Comparison of ENCODE assay signal across 23 mouse cellular contexts in genomic region chr4:150721619-150722283, GRCm38 (mm10).
DNase-seq lines count a peak whose midpoint lies in the region; ATAC-seq and TF ChIP-seq lines count a peak whose summit lies in the region.
"Had no signal": no experiment of that assay in that cellular context is flagged by ENCODE, and none has a peak within 500 bp of the region (broad histone marks: within the 10 kb centered on the region; RNA-seq: fewer than 3 reads in every experiment).

No protein-coding gene starts in this region.

- H3K4me2 ChIP-seq in hindbrain, postnatal 0 days (ENCODE audit: low read depth, low read length): no peak overlapping the region
- no peak overlapping the region for H3K4me2 ChIP-seq in stomach, embryonic 16.5 days (ENCODE audit: low read depth, low read length)
- H3K4me2 ChIP-seq in stomach, postnatal 0 days (replicated peaks; ENCODE audit: low read depth): no peak overlapping the region
- peak overlapping the region; percentile 3; the same call in 1 of the 2 replicates for H3K4me2 ChIP-seq in hindbrain, embryonic 14.5 days (replicated peaks)
- no peak overlapping the region for H3K4me2 ChIP-seq in liver, postnatal 0 days (ENCODE audit: low read depth, low read length)
- H3K4me2 ChIP-seq: heart, embryonic 13.5 days; liver, embryonic 11.5 days; lung, embryonic 14.5 days had no signal

- H3K9ac ChIP-seq in hindbrain, postnatal 0 days (replicated peaks; ENCODE audit: low read length): no peak overlapping the region
- H3K9ac ChIP-seq in stomach, embryonic 16.5 days (ENCODE audit: low read length): no peak overlapping the region
- H3K9ac ChIP-seq in stomach, postnatal 0 days (ENCODE audit: low read length): no peak overlapping the region
- no peak overlapping the region for H3K9ac ChIP-seq in hindbrain, embryonic 14.5 days
- H3K9ac ChIP-seq in liver, postnatal 0 days (replicated peaks): no peak overlapping the region
- H3K9ac ChIP-seq: heart, embryonic 13.5 days; lung, embryonic 14.5 days had no signal

- peaks cover 47% of the 10 kb centered on the region for H3K4me1 ChIP-seq in hindbrain, embryonic 10.5 days (replicated peaks)
- H3K4me1 ChIP-seq in hindbrain, postnatal 0 days (ENCODE audit: insufficient read depth, low read length): 0 out of 2 replicates have a peak, but pooled peaks cover 4% of the 10 kb centered on the region
- peaks cover 17% of the 10 kb centered on the region; the same call in 1 of the 2 replicates for H3K4me1 ChIP-seq in stomach, embryonic 16.5 days (ENCODE audit: control insufficient read depth, insufficient read depth, low read length)
- no peaks in the 10 kb centered on the region; the same call in 1 of the 2 replicates for H3K4me1 ChIP-seq in stomach, postnatal 0 days (replicated peaks; ENCODE audit: control insufficient read depth, insufficient read depth)
- H3K4me1 ChIP-seq in hindbrain, embryonic 14.5 days (replicated peaks; ENCODE audit: control insufficient read depth, insufficient read depth, low read length): peaks cover 13% of the 10 kb centered on the region
- H3K4me1 ChIP-seq in liver, postnatal 0 days (ENCODE audit: insufficient read depth): peaks cover 11% of the 10 kb centered on the region; the same call in 1 of the 2 replicates

- H3K4me3 ChIP-seq in hindbrain, embryonic 10.5 days: no peak overlapping the region
- no peak overlapping the region for H3K4me3 ChIP-seq in hindbrain, postnatal 0 days (ENCODE audit: low read length)
- no peak overlapping the region for H3K4me3 ChIP-seq in stomach, embryonic 16.5 days (replicated peaks; ENCODE audit: low read length)
- no peak overlapping the region for H3K4me3 ChIP-seq in stomach, postnatal 0 days (ENCODE audit: low read depth, low read length)
- H3K4me3 ChIP-seq in hindbrain, embryonic 14.5 days (replicated peaks; ENCODE audit: low read length): no peak overlapping the region
- no peak overlapping the region for H3K4me3 ChIP-seq in liver, postnatal 0 days (ENCODE audit: low read depth, low read length)
- H3K4me3 ChIP-seq: gastrocnemius, adult 2 months; heart, embryonic 13.5 days had no signal

- peaks cover 3% of the 10 kb centered on the region for H3K9me3 ChIP-seq in hindbrain, embryonic 10.5 days
- H3K9me3 ChIP-seq in hindbrain, postnatal 0 days (ENCODE audit: low read length): no peaks in the 10 kb centered on the region
- H3K9me3 ChIP-seq in stomach, embryonic 16.5 days (replicated peaks; ENCODE audit: control insufficient read depth, low read length): 0 out of 2 replicates have a peak, but pooled peaks cover 2% of the 10 kb centered on the region
- no peaks in the 10 kb centered on the region for H3K9me3 ChIP-seq in stomach, postnatal 0 days (ENCODE audit: control insufficient read depth, low read length)
- H3K9me3 ChIP-seq in hindbrain, embryonic 14.5 days (ENCODE audit: control insufficient read depth, low read length): peaks cover 3% of the 10 kb centered on the region
- H3K9me3 ChIP-seq in liver, postnatal 0 days (ENCODE audit: low read length): no peaks in the 10 kb centered on the region

- no peak for DNase-seq in hindbrain, embryonic 10.5 days (ENCODE audit: low spot score)
- DNase-seq in hindbrain, postnatal 0 days (ENCODE audit: low spot score): no peak
- DNase-seq in stomach, postnatal 0 days (ENCODE audit: low spot score): no peak
- DNase-seq in hindbrain, embryonic 14.5 days (ENCODE audit: low spot score): no peak
- no peak for DNase-seq in liver, postnatal 0 days
- DNase-seq in layer of hippocampus, adult 9-10 months (ENCODE audit: low spot score): no peak
- DNase-seq in spleen, postnatal 36 days (ENCODE audit: low spot score in 2 of 2): no peak
- DNase-seq: adrenal gland, adult 2 months; B cell, adult 2 months; cerebellum, adult 9-11 months; gastrocnemius, adult 2 months; heart, adult 11 months; heart, postnatal 36 days; kidney, adult 2 months; kidney, postnatal 36 days; lung, embryonic 14.5 days; retina, postnatal 1 day; thymus, adult 2 months had no signal

- H3K36me3 ChIP-seq in hindbrain, embryonic 10.5 days: peaks cover 1% of the 10 kb centered on the region; the same call in 1 of the 2 replicates
- H3K36me3 ChIP-seq in hindbrain, postnatal 0 days (ENCODE audit: insufficient read depth, low read length): no peaks in the 10 kb centered on the region
- no peaks in the 10 kb centered on the region for H3K36me3 ChIP-seq in stomach, embryonic 16.5 days (ENCODE audit: control insufficient read depth, insufficient read depth, low read length)
- H3K36me3 ChIP-seq in stomach, postnatal 0 days (ENCODE audit: control insufficient read depth, insufficient read depth, low read length): no peaks in the 10 kb centered on the region
- H3K36me3 ChIP-seq in hindbrain, embryonic 14.5 days (replicated peaks; ENCODE audit: control insufficient read depth, insufficient read depth): no peaks in the 10 kb centered on the region
- no peaks in the 10 kb centered on the region for H3K36me3 ChIP-seq in liver, postnatal 0 days (replicated peaks; ENCODE audit: insufficient read depth, low read length)
- H3K36me3 ChIP-seq: heart, embryonic 13.5 days had no signal

- no peaks in the 10 kb centered on the region for H3K27me3 ChIP-seq in hindbrain, embryonic 10.5 days (ENCODE audit: insufficient read depth, poor library complexity, severe bottlenecking)
- no peaks in the 10 kb centered on the region for H3K27me3 ChIP-seq in hindbrain, postnatal 0 days (ENCODE audit: insufficient read depth, low read length)
- H3K27me3 ChIP-seq in stomach, embryonic 16.5 days (ENCODE audit: control insufficient read depth, insufficient read depth, low read length): no peaks in the 10 kb centered on the region
- H3K27me3 ChIP-seq in stomach, postnatal 0 days (ENCODE audit: control insufficient read depth, insufficient read depth, low read length): no peaks in the 10 kb centered on the region
- no peaks in the 10 kb centered on the region for H3K27me3 ChIP-seq in hindbrain, embryonic 14.5 days (ENCODE audit: control insufficient read depth, insufficient read depth, low read length)
- no peaks in the 10 kb centered on the region for H3K27me3 ChIP-seq in liver, postnatal 0 days (ENCODE audit: insufficient read depth, low read length)

- H3K27ac ChIP-seq in hindbrain, embryonic 10.5 days: peak overlapping the region; percentile 19; the same call in 1 of the 2 replicates
- H3K27ac ChIP-seq in hindbrain, postnatal 0 days: no peak overlapping the region
- H3K27ac ChIP-seq in stomach, embryonic 16.5 days (ENCODE audit: low read length): no peak overlapping the region
- no peak overlapping the region for H3K27ac ChIP-seq in stomach, postnatal 0 days (replicated peaks)
- peak overlapping the region; percentile 14; the same call in 1 of the 2 replicates for H3K27ac ChIP-seq in hindbrain, embryonic 14.5 days
- H3K27ac ChIP-seq in liver, postnatal 0 days (ENCODE audit: low read depth): no peak overlapping the region
- H3K27ac ChIP-seq: gastrocnemius, adult 2 months; heart, embryonic 13.5 days; macrophage had no signal

- no peak for TF ChIP-seq CTCF in hindbrain, postnatal 0 days (IDR thresholded peaks at IDR 0.05; ENCODE audit: low read depth)
- TF ChIP-seq CTCF in stomach, postnatal 0 days (IDR thresholded peaks at IDR 0.05; ENCODE audit: low read depth): no peak
- no peak for TF ChIP-seq CTCF in liver, postnatal 0 days (IDR thresholded peaks at IDR 0.05; ENCODE audit: low read depth)

- WGBS in hindbrain, embryonic 10.5 days: 50% methylated on average over 12 of the region's 12 CpGs
- WGBS in hindbrain, postnatal 0 days: 29% methylated on average over 12 of the region's 12 CpGs
- 42% methylated on average over 12 of the region's 12 CpGs for WGBS in stomach, embryonic 16.5 days
- WGBS in stomach, postnatal 0 days: 47% methylated on average over 12 of the region's 12 CpGs
- 38% methylated on average over 12 of the region's 12 CpGs for WGBS in hindbrain, embryonic 14.5 days
- 57% methylated on average over 12 of the region's 12 CpGs for WGBS in liver, postnatal 0 days (ENCODE audit: insufficient replicate concordance)

- no peak for ATAC-seq in hindbrain, postnatal 0 days
- 0 out of 2 replicates have a peak, but pooled peaks have one; percentile 18 for ATAC-seq in stomach, embryonic 16.5 days (ENCODE audit: insufficient read depth, low FRiP score)
- no peak for ATAC-seq in stomach, postnatal 0 days (ENCODE audit: low FRiP score, low TSS enrichment)
- peak; percentile 27; the same call in 1 of the 2 replicates for ATAC-seq in hindbrain, embryonic 14.5 days (ENCODE audit: low FRiP score)
- no peak for ATAC-seq in liver, postnatal 0 days
- ATAC-seq: midbrain, embryonic 16.5 days had no signal

- TF ChIP-seq EP300 in stomach, postnatal 0 days (optimal IDR thresholded peaks at IDR 0.05): no peak
- TF ChIP-seq EP300 in liver, postnatal 0 days (IDR thresholded peaks at IDR 0.05; ENCODE audit: low read depth): no peak

Comparison
In these comparisons a context has a peak if more than half of its experiments do, and no peak if none do; other contexts are left out.
1. H3K27ac ChIP-seq: peak in hindbrain, embryonic 10.5 days (single experiment) and hindbrain, embryonic 14.5 days (single experiment); none in hindbrain, postnatal 0 days (single experiment), stomach, embryonic 16.5 days (single experiment), stomach, postnatal 0 days (single experiment) and liver, postnatal 0 days (single experiment).
2. ATAC-seq: peak in stomach, embryonic 16.5 days (single experiment) and hindbrain, embryonic 14.5 days (single experiment); none in hindbrain, postnatal 0 days (single experiment), stomach, postnatal 0 days (single experiment) and liver, postnatal 0 days (single experiment).